ENCODE assay signal across 18 mouse cellular contexts in the genomic region with DNA sequence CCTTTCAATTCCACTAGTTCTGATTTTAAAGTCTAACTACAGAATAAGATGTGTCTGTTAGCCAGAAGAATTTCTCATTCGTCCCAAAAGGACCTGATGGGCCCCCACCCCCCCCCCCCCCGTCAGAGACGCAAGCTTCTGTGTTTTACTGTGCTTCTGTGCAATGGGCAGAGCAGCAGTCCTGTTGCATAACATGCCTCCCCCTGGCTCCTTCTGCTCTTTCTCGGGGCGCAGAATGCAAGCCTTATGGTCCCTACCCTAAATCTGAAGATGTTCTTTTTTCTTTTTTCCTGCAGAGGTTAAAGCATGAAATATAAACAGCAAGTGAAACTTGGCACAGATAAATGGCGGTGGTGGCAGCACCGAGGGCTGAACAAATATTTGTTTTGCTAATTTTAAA.
A peak's percentile ranks its signal among the peaks of the same experiment; 100 is the strongest.
DNase-seq lines count a peak whose midpoint lies in the region; ATAC-seq lines count a peak whose summit lies in the region.
"Had no signal": no experiment of that assay in that cellular context is flagged by ENCODE, and none has a peak within 500 bp of the region (broad histone marks: within the 10 kb centered on the region; RNA-seq: fewer than 3 reads in every experiment).

No protein-coding gene starts in this region.

- no peak for ATAC-seq in heart, embryonic 12.5 days (ENCODE audit: insufficient number of reproducible peaks, low FRiP score)
- ATAC-seq in monocyte, adult 5-6 weeks (replicated peaks; ENCODE audit: insufficient number of reproducible peaks, low FRiP score, low TSS enrichment, poor library complexity, severe bottlenecking): no peak
- ATAC-seq: forebrain, embryonic 15.5 days; Patski had no signal

- H3K27me3 ChIP-seq in heart, embryonic 12.5 days (replicated peaks): no peaks in the 10 kb centered on the region
- H3K27me3 ChIP-seq: forebrain, embryonic 15.5 days; limb, embryonic 15.5 days; megakaryocyte, embryonic 14.5 days; neural tube, embryonic 12.5 days; Patski had no signal

- no peak for DNase-seq in heart, postnatal 4 days
- DNase-seq in layer of hippocampus, adult 9-11 months: peak; percentile 38
- no peak for DNase-seq in layer of hippocampus, postnatal 36 days
- DNase-seq in right cerebral cortex, postnatal 10 days (ENCODE audit: low spot score in 2 of 2): peak; percentile 44 to 61
- DNase-seq in right cerebral cortex, adult 2 months (ENCODE audit: low spot score in 2 of 2): no peak
- DNase-seq: B cell, adult 2 months; cerebellum, postnatal 14 days; gastrocnemius, adult 2 months; kidney, adult 9 months; kidney, postnatal 4 days; thymus, postnatal 36 days had no signal

- no peak overlapping the region for H3K9ac ChIP-seq in heart, embryonic 12.5 days
- H3K9ac ChIP-seq: forebrain, embryonic 15.5 days; limb, embryonic 15.5 days; neural tube, embryonic 12.5 days had no signal

- peak overlapping the region; percentile 12; the same call in 1 of the 2 replicates for H3K4me2 ChIP-seq in heart, embryonic 12.5 days
- H3K4me2 ChIP-seq: forebrain, embryonic 15.5 days; limb, embryonic 15.5 days; neural tube, embryonic 12.5 days had no signal

- no peaks in the 10 kb centered on the region for H3K36me3 ChIP-seq in heart, embryonic 12.5 days
- H3K36me3 ChIP-seq: forebrain, embryonic 15.5 days; limb, embryonic 15.5 days; neural tube, embryonic 12.5 days had no signal

- H3K4me3 ChIP-seq in heart, embryonic 12.5 days: no peak overlapping the region
- H3K4me3 ChIP-seq: forebrain, embryonic 15.5 days; gastrocnemius, adult 2 months; limb, embryonic 15.5 days; megakaryocyte, embryonic 14.5 days; neural tube, embryonic 12.5 days had no signal

- no peaks in the 10 kb centered on the region for H3K9me3 ChIP-seq in heart, embryonic 12.5 days (replicated peaks)
- H3K9me3 ChIP-seq: forebrain, embryonic 15.5 days; limb, embryonic 15.5 days; neural tube, embryonic 12.5 days had no signal

- WGBS in heart, embryonic 12.5 days: 49% methylated on average over 7 of the region's 7 CpGs

- H3K27ac ChIP-seq in heart, embryonic 12.5 days (ENCODE audit: poor library complexity, severe bottlenecking): no peak overlapping the region
- H3K27ac ChIP-seq: forebrain, embryonic 15.5 days; gastrocnemius, adult 2 months; limb, embryonic 15.5 days; neural tube, embryonic 12.5 days had no signal

- H3K4me1 ChIP-seq in heart, embryonic 12.5 days (replicated peaks): peaks cover 43% of the 10 kb centered on the region
- H3K4me1 ChIP-seq: megakaryocyte, embryonic 14.5 days had no signal

Comparison
In these comparisons a context has a peak if more than half of its experiments do, and no peak if none do; other contexts are left out.
1. DNase-seq: peak in layer of hippocampus, adult 9-11 months (single experiment) and right cerebral cortex, postnatal 10 days (2 of 2); none in heart, postnatal 4 days (single experiment), layer of hippocampus, postnatal 36 days (0 of 2) and right cerebral cortex, adult 2 months (0 of 2).